Mouse (Mus musculus): Measurements from ENCODE around the gene Hist2h2ab.
"Not testable (repeated sequence)": the region's sequence is repeated elsewhere in the genome, so short reads cannot be mapped to it uniquely, and the experiment has no call there.

The Hist2h2ab gene

GRCm38 (mm10) chr3:96238954-96239793 lies 19.5 kb downstream of the Hist2h2ab start, which contains the start of gene Hist2h3c2:
Hist2h3c2 (minus strand) TSS chr3:96239127.
- DNase-seq: peak; percentile 60 to 87

DNA sequence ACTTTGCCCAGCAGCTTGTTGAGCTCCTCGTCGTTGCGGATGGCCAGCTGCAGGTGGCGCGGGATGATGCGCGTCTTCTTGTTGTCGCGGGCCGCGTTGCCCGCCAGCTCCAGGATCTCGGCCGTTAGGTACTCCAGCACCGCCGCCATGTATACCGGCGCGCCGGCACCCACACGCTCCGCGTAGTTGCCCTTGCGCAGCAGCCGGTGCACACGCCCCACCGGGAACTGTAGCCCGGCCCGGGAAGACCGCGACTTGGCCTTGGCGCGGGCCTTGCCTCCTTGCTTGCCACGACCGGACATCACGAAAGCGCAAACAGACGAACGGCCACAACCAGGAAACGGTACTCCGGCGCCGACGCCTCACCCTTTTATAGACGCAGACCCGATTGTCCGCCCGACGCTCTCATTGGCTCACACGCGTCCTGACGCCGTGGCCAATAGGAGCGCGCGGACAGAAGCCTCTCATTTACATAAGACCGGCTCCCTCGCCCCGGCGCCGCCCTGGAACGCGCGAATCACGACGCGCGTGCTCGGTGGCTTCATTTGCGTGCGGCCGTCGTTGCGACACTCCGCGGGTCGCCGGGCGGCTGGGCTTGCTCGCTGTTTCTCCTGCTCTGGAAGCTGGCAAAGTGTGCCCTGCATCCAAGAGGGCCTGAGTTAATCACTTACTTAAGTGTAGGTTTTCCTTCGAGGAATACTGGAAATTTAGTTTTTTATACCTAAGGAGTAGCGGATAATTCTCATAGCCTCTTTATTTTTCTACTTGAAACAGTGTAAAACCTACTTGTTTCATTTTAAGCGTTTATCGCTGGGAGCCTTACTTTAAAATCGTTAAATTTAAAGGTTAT lies 20.5 kb downstream of the Hist2h2ab start, which contains the start of gene Hist2h2aa2:
Hist2h2aa2 (minus strand) TSS at position 328 of the 850 bp plus-strand sequence.
- peak; percentile 97 to 98 for DNase-seq

GRCm38 (mm10) chr3:96240799-96241197 lies 21.1 kb downstream of the Hist2h2ab start:
- DNase-seq: no peak

DNA sequence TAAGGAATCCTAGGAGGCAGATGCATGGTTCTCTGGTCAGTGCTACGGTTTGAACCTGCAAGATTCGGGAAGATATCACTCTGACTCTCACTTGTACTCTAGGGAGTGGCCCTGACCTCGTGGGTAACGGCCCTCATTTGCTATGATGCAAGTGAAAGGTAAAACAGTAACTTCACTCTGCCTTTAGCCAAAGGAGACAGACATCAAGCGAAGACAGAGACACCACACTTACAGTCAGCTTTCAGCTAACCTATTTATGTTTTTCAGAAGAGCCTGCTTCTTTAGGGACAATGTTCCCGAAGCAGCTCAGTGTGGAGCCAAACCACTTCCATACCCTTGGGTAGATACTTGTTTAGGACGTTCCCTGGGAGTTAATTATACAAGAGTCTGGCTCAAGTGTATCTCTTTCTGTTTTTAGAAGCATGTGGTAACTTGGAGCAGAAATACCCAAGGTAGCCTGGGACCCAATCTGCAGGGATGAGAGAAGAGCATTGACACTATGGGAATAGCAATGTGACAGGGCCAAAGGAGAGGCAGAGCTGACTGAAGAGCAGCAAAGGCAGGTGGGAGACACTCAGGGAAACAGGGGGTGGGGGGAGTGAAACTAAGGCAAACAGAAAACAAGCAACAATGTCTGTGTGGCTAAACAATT lies 24.4 kb downstream of the Hist2h2ab start:
- DNase-seq: no peak

DNA sequence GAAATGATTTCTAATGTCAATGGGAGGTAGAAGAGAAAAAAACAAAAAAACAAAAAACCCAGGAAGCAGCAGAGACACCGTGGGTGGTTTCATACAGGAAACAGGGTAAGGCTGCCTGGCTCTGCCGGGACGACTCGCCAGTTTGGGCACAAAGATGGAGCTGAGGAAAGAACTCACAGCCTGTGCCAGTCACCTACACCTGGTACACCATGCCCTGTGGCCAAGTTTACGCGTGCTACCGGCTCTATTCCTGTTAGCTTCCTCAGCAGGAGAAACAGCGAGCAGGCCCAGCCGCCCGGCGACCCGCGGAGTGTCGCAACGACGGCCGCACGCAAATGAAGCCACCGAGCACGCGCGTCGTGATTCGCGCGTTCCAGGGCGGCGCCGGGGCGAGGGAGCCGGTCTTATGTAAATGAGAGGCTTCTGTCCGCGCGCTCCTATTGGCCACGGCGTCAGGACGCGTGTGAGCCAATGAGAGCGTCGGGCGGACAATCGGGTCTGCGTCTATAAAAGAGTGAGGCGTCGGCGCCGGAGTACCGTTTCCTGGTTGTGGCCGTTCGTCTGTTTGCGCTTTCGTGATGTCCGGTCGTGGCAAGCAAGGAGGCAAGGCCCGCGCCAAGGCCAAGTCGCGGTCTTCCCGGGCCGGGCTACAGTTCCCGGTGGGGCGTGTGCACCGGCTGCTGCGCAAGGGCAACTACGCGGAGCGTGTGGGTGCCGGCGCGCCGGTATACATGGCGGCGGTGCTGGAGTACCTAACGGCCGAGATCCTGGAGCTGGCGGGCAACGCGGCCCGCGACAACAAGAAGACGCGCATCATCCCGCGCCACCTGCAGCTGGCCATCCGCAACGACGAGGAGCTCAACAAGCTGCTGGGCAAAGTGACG lies 25.6 kb downstream of the Hist2h2ab start, which contains the start of gene Hist2h2aa1:
Hist2h2aa1 (plus strand) TSS at position 495 of the 884 bp plus-strand sequence.
- peak; percentile 90 to 94 for DNase-seq

DNA sequence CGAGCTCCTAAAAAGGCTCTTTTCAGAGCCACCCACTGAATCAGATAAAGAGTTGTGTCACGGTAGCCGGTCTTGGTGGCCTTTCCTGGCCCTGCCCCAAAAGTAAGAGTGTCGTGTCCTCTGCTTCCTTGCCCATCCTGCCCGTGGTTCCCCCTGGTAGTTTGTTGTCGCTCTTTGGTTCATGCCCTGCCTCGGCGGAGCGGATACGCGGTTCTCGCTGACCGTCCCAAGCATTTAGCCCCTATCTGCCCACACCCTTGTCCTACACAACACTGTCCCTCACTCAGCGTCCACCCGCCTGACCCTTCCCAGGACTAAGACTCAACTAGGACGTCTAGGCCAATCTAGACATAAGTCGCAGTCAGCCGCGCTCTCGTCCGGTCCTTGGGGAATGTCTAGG lies 26.4 kb downstream of the Hist2h2ab start:
- not testable (repeated sequence) for DNase-seq

- DNase-seq: peak in 1 of 2 experiments; percentile 56
Measured at GRCm38 (mm10) chr3:96246427-96246856, 26.8 kb downstream of the Hist2h2ab start, which contains the start of gene Hist2h3c1. Hist2h3c1 (plus strand) TSS chr3:96246685.

- no peak for DNase-seq
Measured at GRCm38 (mm10) chr3:96247356-96248140, 27.9 kb downstream of the Hist2h2ab start.

- DNase-seq: no peak
Measured at GRCm38 (mm10) chr3:96248141-96249033, 28.7 kb downstream of the Hist2h2ab start.

DNA sequence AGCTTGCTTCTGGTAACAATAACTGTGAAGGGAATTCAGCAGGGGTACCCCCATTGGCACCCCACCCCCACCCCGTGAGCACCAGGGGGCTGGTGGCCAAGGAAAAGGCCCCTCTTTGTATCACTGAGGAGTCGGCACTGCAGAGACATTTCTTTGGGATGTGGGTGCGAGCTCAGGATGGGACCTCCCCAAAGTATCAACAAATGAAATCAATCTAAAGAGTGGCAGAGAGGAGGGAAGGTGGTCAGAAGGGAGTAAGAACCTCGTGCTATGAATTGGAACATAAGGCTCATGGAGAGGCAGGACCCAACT lies 29.3 kb downstream of the Hist2h2ab start:
- no peak for DNase-seq

DNA sequence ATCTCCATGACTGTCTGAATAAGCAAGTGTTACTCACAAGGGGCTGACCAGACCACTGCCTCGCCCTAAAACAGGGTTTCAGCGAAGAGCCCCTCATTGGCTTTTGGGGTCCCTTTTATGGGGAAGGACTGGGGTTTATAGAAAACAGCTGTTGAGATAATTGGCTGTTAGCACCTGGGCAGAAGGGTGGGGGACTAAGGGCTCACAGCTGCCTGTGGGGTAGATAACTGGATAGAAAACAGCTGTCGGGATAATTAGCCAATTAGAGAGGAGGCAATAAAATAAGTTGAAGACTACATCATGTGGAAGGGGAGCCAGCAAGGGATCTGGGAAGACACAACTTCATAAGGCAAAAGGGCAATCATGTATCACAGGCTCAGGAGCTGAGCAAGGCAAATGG lies 31.2 kb downstream of the Hist2h2ab start:
- DNase-seq: no peak

DNA sequence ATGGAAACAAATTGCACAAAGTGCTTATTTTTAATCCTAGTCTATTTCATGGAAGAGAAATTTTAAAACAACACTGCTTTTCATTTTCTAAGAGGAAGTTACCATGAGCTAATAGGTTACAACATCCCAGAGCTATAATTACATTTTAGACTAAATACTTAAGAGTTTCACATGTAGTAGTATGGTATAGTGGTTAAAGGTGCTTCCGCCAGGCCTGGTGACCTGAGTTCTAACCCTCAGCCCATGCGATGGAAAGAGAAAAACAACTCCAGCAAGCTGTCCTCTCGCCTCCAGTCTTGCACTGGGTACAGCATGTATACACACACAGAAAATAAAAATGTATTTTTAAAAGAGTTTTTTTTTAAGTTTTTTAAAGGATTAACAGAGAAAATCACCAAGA lies 32.1 kb downstream of the Hist2h2ab start:
- DNase-seq: no peak

DNA sequence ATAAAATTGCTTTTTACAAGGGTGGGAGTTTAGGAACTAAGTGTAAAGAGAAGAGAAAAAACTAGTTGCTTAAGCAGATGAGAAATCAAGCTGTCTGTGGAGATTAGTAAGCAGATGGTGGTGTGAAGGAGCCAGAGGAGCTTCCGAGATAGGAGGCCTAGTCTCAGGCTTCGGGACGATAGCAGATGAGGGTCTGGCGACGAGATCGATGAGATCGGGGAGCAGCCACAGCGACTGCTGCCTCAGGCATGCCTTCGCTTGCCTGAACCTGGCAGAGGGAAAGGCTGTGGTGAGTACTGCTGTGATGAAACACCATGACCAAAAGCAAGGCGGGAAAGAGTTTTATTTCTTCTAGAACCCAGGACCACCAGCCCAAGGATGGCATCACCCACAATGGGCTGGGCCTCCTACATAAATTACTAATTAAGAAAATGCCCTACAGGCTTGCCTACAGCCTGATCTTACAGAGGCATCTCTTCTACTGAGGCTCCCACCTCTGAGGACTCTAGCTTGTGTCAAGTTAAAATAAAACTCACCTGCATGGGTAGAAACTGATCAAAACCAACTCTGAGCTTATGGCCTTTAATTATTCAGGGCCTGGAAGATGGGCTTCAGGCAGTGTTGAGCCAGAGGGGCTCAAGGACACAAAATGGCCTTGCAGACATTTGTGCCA lies 35.2 kb downstream of the Hist2h2ab start:
- no peak for DNase-seq

GRCm38 (mm10) chr3:96255926-96256593 lies 36.4 kb downstream of the Hist2h2ab start:
- peak in 1 of 2 experiments; percentile 23 for DNase-seq

GRCm38 (mm10) chr3:96257190-96257589 lies 37.5 kb downstream of the Hist2h2ab start:
- DNase-seq: no peak

DNA sequence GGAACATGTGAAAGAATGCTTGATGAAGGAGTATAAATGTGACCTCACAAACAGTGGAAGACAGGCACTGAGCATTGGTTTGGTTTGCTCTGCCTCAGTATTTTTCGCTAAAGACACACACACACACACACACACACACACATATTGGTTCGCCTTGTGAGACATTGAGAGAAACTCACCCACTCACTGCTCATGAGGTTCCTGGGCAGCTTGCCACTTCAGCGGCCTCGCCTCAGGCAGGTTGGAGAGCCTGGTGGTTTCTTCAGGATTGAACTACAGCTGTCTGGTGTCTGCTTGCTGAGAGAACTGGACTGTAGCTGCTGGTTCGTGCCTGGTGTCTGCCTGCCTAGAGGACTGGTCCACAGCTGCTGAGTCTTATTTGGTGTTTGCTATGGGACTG lies 40.6 kb downstream of the Hist2h2ab start:
- no peak for DNase-seq

DNA sequence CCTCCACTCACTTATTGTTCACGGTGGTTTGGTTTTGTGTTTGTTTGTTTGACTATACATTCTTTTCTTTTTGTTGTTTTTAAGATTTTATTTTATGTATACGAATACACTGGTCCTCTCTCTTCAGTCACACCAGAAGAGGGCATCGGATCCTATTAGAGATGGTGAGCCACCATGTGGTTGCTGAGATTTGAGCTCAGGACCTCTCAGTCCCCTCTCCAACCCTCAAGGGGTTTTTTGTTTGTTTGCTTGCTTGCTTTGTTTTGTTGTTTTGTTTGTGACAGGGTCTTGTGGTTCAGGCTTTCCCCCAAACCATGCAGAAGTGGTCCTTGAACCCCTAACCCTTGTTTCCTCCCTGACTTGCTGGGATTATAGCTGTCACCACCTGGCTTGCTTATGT lies 42.0 kb downstream of the Hist2h2ab start:
- no peak for DNase-seq

DNA sequence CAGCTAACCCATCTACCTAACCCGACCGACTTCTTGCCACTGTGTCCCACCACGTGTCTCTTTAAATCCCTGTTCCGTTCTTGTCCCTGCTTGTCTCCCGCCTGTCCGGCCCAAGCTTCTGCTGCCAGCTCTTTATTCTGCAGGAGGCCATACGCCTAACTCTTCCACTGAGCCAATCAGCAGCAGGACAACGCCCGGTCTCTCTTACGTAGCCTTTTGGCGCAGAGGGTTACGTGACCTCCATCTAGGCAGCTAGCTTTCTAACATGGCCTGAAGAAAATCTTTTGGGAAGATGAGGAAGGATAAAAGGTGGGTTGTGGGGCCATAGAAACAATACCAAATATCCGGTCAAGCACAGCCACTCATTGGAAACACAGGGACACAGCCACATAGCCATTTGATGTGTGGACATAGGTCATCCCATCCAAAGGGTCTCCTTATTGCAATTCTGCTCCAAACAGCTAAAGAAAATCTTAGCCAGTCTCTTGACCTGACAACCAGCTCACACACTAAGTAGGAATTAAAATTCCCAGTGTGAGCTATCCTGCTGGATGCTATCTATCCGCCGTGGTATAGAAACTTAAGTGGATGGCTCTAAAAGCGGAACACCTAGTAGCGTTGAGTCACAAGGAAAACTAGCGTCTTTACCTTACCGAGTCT lies 42.7 kb downstream of the Hist2h2ab start:
- peak; percentile 84 to 90 for DNase-seq

Measured in lung, postnatal 4 days (tissue).